Mouse (Mus musculus) megakaryocyte progenitor cell, adult 5-6 weeks (primary cell): ENCODE measurements around the gene Sort1. TPM values are rescaled to one million over a fixed set of nuclear protein-coding genes. Genes with fewer than 3 reads are reported as not detected.

Experiments
- total RNA-seq, 2 experiments: library from RNA; stranded (forward) in 1 of 2; stranded (reverse) in 1 of 2; fragments of 157-497, 149-512 nt in 1 of 2; fragments of 200-1000 nt in 1 of 2; gene quantifications; 2 replicates each; pipeline versions ENCODE4 v1.2.3 to v1.2.4; 2015 to 2017

The Sort1 gene
- total RNA-seq, 2 experiments from 2014 or later, result 51.2 to 53.8 TPM

Other genes with a start within 250 kb of the Sort1 start
- 12.5 and 15.8 TPM in 2 replicates for gene Gstm4, start 239.2 kb upstream of the Sort1 start, total RNA-seq (2015)
- 15.1 and 22.1 TPM in 2 replicates for gene Gstm4, start 239.2 kb upstream of the Sort1 start, total RNA-seq (2017)
- 52.9 and 63.6 TPM in 2 replicates for gene Ampd2, start 197.4 kb upstream of the Sort1 start, total RNA-seq (2015)
- gene Ampd2, start 197.4 kb upstream of the Sort1 start, total RNA-seq (2017), result 33.9 and 48.4 TPM in 2 replicates
- gene Gnat2, start 191.3 kb upstream of the Sort1 start, total RNA-seq (2015), result 0.72 and 1.8 TPM in 2 replicates
- gene Gnat2, start 191.3 kb upstream of the Sort1 start, total RNA-seq (2017), result 1.0 and 2.0 TPM in 2 replicates
- 143 and 147 TPM in 2 replicates for gene Gnai3, start 137.9 kb upstream of the Sort1 start, total RNA-seq (2015)
- gene Gnai3, start 137.9 kb upstream of the Sort1 start, total RNA-seq (2017), result 167 TPM in 2 replicates
- gene Gpr61, start 129.2 kb upstream of the Sort1 start, total RNA-seq (2015), result not detected in 2 replicates
- gene Gpr61, start 129.2 kb upstream of the Sort1 start, total RNA-seq (2017), result not detected in 2 replicates
- gene Amigo1, start 97.7 kb upstream of the Sort1 start, total RNA-seq (2015), result 1.3 and 1.8 TPM in 2 replicates
- gene Amigo1, start 97.7 kb upstream of the Sort1 start, total RNA-seq (2017), result 2.3 and 3.6 TPM in 2 replicates
- 2.3 and 2.5 TPM in 2 replicates for gene Cyb561d1, start 82.9 kb upstream of the Sort1 start, total RNA-seq (2015)
- 3.7 and 5.4 TPM in 2 replicates for gene Cyb561d1, start 82.9 kb upstream of the Sort1 start, total RNA-seq (2017)
- gene Atxn7l2, start 73.1 kb upstream of the Sort1 start, total RNA-seq (2015), result 4.0 and 4.2 TPM in 2 replicates
- 1.6 and 3.0 TPM in 2 replicates for gene Atxn7l2, start 73.1 kb upstream of the Sort1 start, total RNA-seq (2017)
- not detected in 2 replicates for gene Sypl2, start 57.4 kb upstream of the Sort1 start, total RNA-seq (2015)
- not detected in 2 replicates for gene Sypl2, start 57.4 kb upstream of the Sort1 start, total RNA-seq (2017)
- 308 and 312 TPM in 2 replicates for gene Psma5, start 27.2 kb upstream of the Sort1 start, total RNA-seq (2015)
- gene Psma5, start 27.2 kb upstream of the Sort1 start, total RNA-seq (2017), result 290 and 314 TPM in 2 replicates
- not detected in 2 replicates for gene Mybphl, start 80.8 kb downstream of the Sort1 start, total RNA-seq (2015)
- gene Mybphl, start 80.8 kb downstream of the Sort1 start, total RNA-seq (2017), result not detected in 2 replicates
- gene Psrc1, start 99.8 kb downstream of the Sort1 start, total RNA-seq (2015), result 7.7 and 10.3 TPM in 2 replicates
- gene Psrc1, start 99.8 kb downstream of the Sort1 start, total RNA-seq (2017), result 10.2 and 14.1 TPM in 2 replicates
- gene Celsr2, start 131.5 kb downstream of the Sort1 start, total RNA-seq (2015), result 1.1 and 1.6 TPM in 2 replicates
- 0.20 and 0.42 TPM in 2 replicates for gene Celsr2, start 131.5 kb downstream of the Sort1 start, total RNA-seq (2017)
- 19.0 and 26.5 TPM in 2 replicates for gene Sars, start 161.1 kb downstream of the Sort1 start, total RNA-seq (2015)
- gene Sars, start 161.1 kb downstream of the Sort1 start, total RNA-seq (2017), result 249 and 357 TPM in 2 replicates